Mouse (Mus musculus): ENCODE data around the gene Pxylp1.

GRCm38 (mm10) chr9:96904360-96905355 is 12.2 kb upstream of the Pxylp1 start:
- TF ChIP-seq CTCF (IDR thresholded peaks at IDR 0.05; ENCODE audit: low read depth, low read length) (no peak), POLR2A (IDR thresholded peaks at IDR 0.05; ENCODE audit: extremely low read depth, insufficient read depth, low read length) (no peak)
